Mouse (Mus musculus): ENCODE results near the gene Ctnnd2.

Ctnnd2 gene

DNA sequence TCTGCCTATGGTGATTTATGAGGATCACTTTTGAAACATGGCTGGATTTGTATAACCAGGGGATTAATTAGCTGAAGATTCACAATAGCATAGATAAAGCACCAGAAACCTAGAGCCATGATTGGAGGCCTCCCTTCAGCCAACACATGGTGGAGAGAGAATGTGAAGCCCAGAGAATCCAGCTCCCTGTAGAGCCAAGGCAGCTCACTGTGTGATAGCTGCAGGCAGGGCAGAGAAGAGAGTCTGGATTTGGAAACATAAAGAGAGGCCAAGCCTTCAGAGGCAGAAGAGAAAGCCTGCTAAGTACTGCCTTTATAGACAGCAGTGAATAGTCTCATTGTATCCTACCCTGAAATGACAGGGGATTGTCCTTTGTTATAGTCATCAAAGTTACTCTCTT is 340.7 kb downstream of the Ctnnd2 start:
- no peak for DNase-seq (ENCODE audit: low spot score)

GRCm38 (mm10) chr15:30515425-30515824 is 343.0 kb downstream of the Ctnnd2 start:
- DNase-seq (ENCODE audit: low spot score), result no peak

- DNase-seq (ENCODE audit: low spot score), result no peak
These were observed 369.1 kb downstream of the Ctnnd2 start for GRCm38 (mm10) chr15:30541459-30541858.

DNA sequence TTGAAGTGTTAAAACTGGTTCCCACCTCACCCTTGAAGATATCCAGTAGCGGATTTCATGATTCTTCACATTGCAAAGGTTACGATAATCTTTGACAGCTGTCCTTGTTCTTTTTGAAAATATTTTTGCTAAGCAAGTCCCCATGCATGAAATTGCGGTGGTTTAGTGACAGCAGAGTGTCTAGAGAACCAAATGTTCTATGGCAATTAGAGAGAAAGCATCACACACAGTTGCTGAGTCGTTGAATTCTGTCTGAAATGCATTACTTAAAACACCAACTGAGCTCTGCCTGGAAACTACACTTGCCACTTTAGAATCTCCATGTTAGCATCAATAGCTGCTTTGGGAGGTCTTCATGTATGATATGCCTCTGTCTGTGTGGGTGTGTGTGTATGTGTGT is 375.9 kb downstream of the Ctnnd2 start:
- no peak for DNase-seq (ENCODE audit: low spot score)

GRCm38 (mm10) chr15:30550956-30551355 is 378.6 kb downstream of the Ctnnd2 start:
- DNase-seq (ENCODE audit: low spot score), result no peak

DNA sequence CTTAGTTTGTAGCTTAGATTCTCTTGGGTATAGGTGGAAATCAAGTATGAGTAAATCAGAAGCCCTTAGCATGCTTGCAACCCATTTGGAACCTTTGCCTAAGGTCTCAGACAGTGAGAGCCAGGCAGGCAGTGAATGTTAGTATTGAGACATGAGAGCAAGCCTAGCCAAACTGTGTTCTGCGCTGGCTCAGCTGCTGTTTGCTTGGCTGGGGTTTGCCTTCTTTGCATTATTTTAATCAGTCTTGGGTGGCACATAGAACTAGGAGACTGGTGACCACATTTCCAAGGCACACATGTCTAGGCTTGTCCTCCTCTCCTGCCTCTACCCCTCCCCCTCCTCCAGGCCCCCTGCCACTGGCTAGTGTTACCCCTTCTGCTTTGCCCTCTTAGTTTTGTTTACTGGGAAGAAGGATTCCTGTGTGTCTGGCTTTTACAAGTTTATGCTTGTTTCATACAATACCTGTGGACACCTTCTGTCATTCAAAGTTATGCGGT is 381.6 kb downstream of the Ctnnd2 start:
- DNase-seq (ENCODE audit: low spot score), result no peak

DNA sequence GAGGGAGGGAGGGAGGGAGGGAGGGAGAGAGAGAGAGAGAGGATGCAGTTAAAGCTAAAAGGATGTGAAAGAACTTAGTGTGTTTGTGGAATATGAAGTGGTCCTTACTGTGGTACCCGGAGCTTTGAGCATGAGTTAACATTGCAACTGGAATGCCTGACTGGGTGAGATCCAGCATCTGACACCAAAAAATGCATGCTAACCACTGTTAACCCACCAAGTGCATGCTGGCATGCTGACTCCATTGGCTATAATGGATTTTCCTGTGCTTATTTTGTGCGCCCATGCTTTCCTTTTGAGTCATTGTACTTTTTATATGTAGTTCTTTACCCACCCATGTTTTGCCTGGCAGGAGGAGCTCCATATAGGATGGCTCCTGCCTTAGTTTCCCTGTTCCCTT is 383.4 kb downstream of the Ctnnd2 start:
- no peak for DNase-seq (ENCODE audit: low spot score)

GRCm38 (mm10) chr15:30562375-30562774 is 390.0 kb downstream of the Ctnnd2 start:
- DNase-seq (ENCODE audit: low spot score), result no peak

GRCm38 (mm10) chr15:30564594-30564993 is 392.2 kb downstream of the Ctnnd2 start:
- DNase-seq (ENCODE audit: low spot score), result no peak

DNA sequence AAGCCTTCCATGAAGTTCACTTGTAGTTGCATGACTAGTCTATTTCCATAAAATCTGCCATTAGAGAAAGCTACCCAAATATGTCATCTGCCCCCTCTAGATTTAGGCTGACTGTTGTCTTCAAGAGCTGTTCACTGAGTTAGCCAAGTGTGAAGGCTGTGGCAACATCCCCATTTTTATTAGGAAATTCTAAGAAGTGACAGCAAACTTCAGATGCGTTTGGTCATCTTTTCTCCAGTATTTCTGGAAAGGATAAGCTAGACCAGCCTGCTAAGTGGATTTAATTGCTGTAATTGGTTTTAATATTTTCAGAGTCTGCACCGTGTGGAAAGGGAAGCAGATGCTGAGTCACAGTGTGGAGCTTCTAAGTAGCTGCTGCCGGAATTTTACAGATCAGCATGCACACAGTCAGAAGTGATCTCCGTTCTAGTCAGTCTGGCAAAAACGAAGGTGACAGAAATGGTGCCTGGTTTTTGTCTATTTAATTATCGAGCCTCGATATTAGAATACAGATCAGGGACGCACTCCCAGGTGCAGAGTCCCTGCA is 397.9 kb downstream of the Ctnnd2 start:
- no peak for DNase-seq (ENCODE audit: low spot score)

DNA sequence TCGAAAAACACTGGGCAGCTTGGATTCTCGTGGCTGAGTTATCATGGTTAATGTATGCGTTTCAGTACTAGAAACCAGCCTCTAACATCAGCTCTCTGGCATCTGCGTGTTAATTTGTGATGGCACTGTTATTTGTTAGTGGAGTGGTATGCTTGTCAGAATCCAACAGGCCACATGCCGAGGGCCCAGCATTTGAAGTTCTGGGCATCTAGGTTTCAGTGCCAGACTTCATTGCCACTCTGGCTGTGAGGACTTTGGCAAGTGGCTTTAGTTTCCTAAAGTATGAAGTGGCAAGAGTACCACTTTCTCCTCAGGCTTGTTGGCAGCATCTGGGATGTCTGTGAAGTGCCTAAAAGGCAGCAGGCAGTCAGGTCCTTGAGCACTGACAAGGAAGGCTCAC is 415.1 kb downstream of the Ctnnd2 start:
- DNase-seq (ENCODE audit: low spot score), result no peak

DNA sequence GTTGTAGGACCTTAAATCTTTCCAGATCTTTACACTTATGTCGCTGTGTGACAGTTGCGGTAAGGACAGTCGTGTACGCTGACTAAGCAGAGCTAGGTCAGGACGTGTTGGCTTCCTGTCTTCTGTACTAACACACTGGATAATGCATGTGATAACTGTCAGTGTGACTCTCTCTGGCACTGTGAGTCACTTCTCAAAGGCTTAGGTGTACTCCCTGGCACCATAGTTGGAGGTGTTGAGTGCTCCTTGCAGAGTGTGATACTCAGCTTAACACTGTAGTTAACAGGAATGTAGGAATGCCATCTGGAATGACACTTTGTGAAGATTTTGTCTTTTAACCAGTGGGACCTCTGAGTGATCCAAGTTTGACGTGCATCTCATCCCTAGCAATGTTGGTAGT is 418.5 kb downstream of the Ctnnd2 start:
- no peak for DNase-seq (ENCODE audit: low spot score)

- DNase-seq (ENCODE audit: low spot score), result no peak
These were observed 423.1 kb downstream of the Ctnnd2 start for GRCm38 (mm10) chr15:30595507-30595906.

DNA sequence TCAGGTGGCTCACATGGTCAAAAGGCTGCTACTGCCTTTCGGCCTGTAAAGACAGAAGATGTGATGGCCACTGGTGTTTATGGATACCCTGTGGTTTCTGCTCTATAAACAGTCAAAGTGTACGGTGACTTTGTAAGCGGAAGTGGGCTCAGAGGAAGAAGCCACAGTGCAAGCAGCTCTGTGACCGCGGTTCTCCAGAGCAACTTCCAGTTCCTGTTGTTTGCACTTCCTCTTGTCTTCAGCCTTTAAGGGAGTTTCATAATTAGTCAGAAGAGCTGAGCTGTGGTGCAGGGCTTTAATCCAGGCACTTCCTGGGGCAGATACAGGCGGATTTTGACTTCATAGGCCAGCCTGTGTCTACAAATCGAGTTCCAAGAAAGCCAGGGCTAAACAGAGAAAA is 438.2 kb downstream of the Ctnnd2 start:
- no peak for DNase-seq (ENCODE audit: low spot score)

- DNase-seq (ENCODE audit: low spot score), result peak; percentile 49
These were observed 443.1 kb downstream of the Ctnnd2 start for GRCm38 (mm10) chr15:30615451-30615850.

DNA sequence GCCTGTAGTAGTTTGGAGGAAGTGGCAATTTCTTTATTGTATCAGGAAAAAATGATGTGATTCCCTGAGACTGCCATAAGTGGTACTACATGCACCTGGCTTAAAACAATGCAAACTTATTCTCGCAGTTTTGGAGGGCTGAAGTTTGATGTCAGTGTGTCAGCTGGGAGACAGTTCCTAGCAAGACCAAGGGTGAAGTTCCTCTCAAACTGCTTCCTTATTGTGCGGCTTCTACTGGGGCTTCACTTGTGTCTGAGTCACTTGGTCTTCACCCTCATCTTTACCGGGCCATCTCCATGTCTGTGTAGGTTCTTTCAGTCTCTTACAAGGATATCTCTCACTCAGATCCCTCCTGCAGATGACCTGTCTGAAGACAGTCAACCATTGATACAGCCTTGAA is 444.5 kb downstream of the Ctnnd2 start:
- DNase-seq (ENCODE audit: low spot score), result no peak

DNA sequence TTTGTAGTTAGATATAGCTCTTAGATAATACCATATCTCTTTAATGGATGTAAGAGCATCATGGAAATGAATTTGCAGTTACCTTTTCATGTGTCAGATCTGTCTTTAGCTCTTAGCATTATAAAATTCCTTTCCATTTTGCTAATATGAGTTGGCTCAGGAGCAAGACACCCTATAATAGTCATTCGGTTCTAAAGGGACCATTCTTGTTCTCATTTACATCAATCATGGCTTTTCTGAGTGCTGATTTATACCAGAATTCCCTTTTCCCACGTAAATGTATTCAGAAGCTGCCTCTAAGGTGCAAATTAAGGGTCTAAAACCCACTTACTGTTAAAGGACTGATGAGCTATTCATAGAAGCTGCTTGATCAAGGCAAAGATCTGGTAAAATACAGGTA is 445.5 kb downstream of the Ctnnd2 start:
- no peak for DNase-seq (ENCODE audit: low spot score)

DNA sequence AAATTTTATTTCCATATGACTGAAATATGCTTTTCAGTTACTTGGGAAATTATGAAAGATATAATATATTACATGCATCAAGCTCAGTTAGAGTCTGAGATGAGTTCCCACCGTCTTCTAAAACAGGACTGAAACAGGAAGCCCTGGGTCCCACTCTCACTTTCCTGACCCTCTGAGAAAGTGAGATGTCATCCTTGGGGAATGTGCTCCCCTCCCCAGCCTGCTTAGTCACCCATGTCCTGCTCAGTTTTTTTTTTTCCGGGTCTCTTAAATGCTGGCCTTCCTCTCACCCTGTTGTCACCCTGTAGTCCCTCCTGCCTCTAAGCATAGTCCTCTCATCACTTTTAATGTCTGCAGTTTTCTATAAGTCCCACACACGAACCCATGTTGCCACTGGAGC is 456.1 kb downstream of the Ctnnd2 start:
- DNase-seq (ENCODE audit: low spot score), result no peak

GRCm38 (mm10) chr15:30632113-30632735 is 459.8 kb downstream of the Ctnnd2 start:
- no peak for DNase-seq (ENCODE audit: low spot score)

- peak; percentile 62 for DNase-seq (ENCODE audit: low spot score)
These were observed 461.5 kb downstream of the Ctnnd2 start for GRCm38 (mm10) chr15:30633917-30634316.

GRCm38 (mm10) chr15:30634522-30634921 is 462.1 kb downstream of the Ctnnd2 start:
- DNase-seq (ENCODE audit: low spot score), result peak; percentile 73

- no peak for DNase-seq (ENCODE audit: low spot score)
These were observed 468.3 kb downstream of the Ctnnd2 start for GRCm38 (mm10) chr15:30640651-30641050.

GRCm38 (mm10) chr15:30645688-30646087 is 473.3 kb downstream of the Ctnnd2 start:
- peak; percentile 14 for DNase-seq (ENCODE audit: low spot score)
